In genomic region chr13:20471732-20472131, GRCm38 (mm10) we compare ENCODE assay signal across 9 mouse cellular contexts.
DNase-seq lines count a peak whose midpoint lies in the region; ATAC-seq and TF ChIP-seq lines count a peak whose summit lies in the region.
"Had no signal": no experiment of that assay in that cellular context is flagged by ENCODE, and none has a peak within 500 bp of the region (broad histone marks: within the 10 kb centered on the region; RNA-seq: fewer than 3 reads in every experiment).

No protein-coding gene starts in this region.

- ATAC-seq in G1E (ENCODE audit: extremely low read depth, insufficient number of reproducible peaks, low FRiP score, poor library complexity, severe bottlenecking) = no peak
- ATAC-seq in embryonic facial prominence, embryonic 13.5 days (ENCODE audit: insufficient number of reproducible peaks, insufficient read depth, low FRiP score, low TSS enrichment, low read depth) = no peak

- peak; percentile 53; the same call in 1 of the 2 replicates for TF ChIP-seq CTCF in G1E (IDR thresholded peaks at IDR 0.05; ENCODE audit: low read depth, low read length)

- no peaks in the 10 kb centered on the region for H3K9me3 ChIP-seq in G1E (replicated peaks)
- no peaks in the 10 kb centered on the region for H3K9me3 ChIP-seq in embryonic facial prominence, embryonic 13.5 days
- H3K9me3 ChIP-seq: lung, embryonic 15.5 days had no signal

- peak; percentile 2 for DNase-seq in G1E (ENCODE audit: low spot score)
- DNase-seq in adrenal gland, postnatal 25 days = peak; percentile 68
- DNase-seq in heart, postnatal 36 days = peak; percentile 60 to 73
- peak; percentile 73 to 85 for DNase-seq in layer of hippocampus, adult 8-10 months (ENCODE audit: low spot score in 2 of 2)
- DNase-seq in lung, postnatal 10 days = peak; percentile 66
- DNase-seq in right cerebral cortex, adult 2 months (ENCODE audit: low spot score in 2 of 2) = peak; percentile 94
- no peak for DNase-seq in yolk sac, embryonic 10.5 days (ENCODE audit: low spot score)

- H3K27ac ChIP-seq in embryonic facial prominence, embryonic 13.5 days = no peak overlapping the region
- H3K27ac ChIP-seq: lung, embryonic 15.5 days had no signal

- H3K4me2 ChIP-seq in embryonic facial prominence, embryonic 13.5 days = peak overlapping the region; percentile 35
- H3K4me2 ChIP-seq: lung, embryonic 15.5 days had no signal

- H3K4me1 ChIP-seq in G1E (ENCODE audit: insufficient read depth, low read depth, low read length) = no peaks in the 10 kb centered on the region
- H3K4me1 ChIP-seq in embryonic facial prominence, embryonic 13.5 days = peaks cover 11% of the 10 kb centered on the region
- H3K4me1 ChIP-seq: lung, embryonic 15.5 days had no signal

- no peak overlapping the region for H3K9ac ChIP-seq in embryonic facial prominence, embryonic 13.5 days
- H3K9ac ChIP-seq: lung, embryonic 15.5 days had no signal

- H3K36me3 ChIP-seq in G1E (replicated peaks) = no peaks in the 10 kb centered on the region
- H3K36me3 ChIP-seq in embryonic facial prominence, embryonic 13.5 days = no peaks in the 10 kb centered on the region
- H3K36me3 ChIP-seq: lung, embryonic 15.5 days had no signal

- no peaks in the 10 kb centered on the region for H3K27me3 ChIP-seq in G1E (ENCODE audit: insufficient read depth, low read length)
- H3K27me3 ChIP-seq in embryonic facial prominence, embryonic 13.5 days = no peaks in the 10 kb centered on the region
- H3K27me3 ChIP-seq: lung, embryonic 15.5 days had no signal

- intact Hi-C loops in heart, postnatal 36 days (cut with DNase I) = loop anchor here (1.0 kb wide), 1 partner anchor 160 kb away; no protein-coding TSS in a partner anchor

- 6% methylated on average over 6 of the region's 6 CpGs for WGBS in embryonic facial prominence, embryonic 13.5 days

- H3K4me3 ChIP-seq in G1E (ENCODE audit: low read depth, low read length) = no peak overlapping the region
- H3K4me3 ChIP-seq in embryonic facial prominence, embryonic 13.5 days = no peak overlapping the region
- H3K4me3 ChIP-seq: lung, embryonic 15.5 days had no signal
